Comparison of ENCODE assay signal across 8 mouse cellular contexts in genomic region chr17:48039232-48039866, GRCm38 (mm10). TPM values are rescaled to one million over a fixed set of nuclear protein-coding genes. Genes with fewer than 3 reads are reported as not detected.
A peak's percentile ranks its signal among the peaks of the same experiment; 100 is the strongest.
DNase-seq lines count a peak whose midpoint lies in the region; ATAC-seq and TF ChIP-seq lines count a peak whose summit lies in the region.
"Had no signal": no experiment of that assay in that cellular context is flagged by ENCODE, and none has a peak within 500 bp of the region (broad histone marks: within the 10 kb centered on the region; RNA-seq: fewer than 3 reads in every experiment).

No protein-coding gene starts in this region.

- H3K27ac ChIP-seq in embryonic fibroblast, embryonic 13.5 days (ENCODE audit: insufficient read depth, low read length): no peak overlapping the region
- no peak overlapping the region for H3K27ac ChIP-seq in heart, embryonic 14.5 days (replicated peaks in 1 of 2; ENCODE audit: control insufficient read depth in 1 of 2, insufficient read depth in 1 of 2, low read depth in 2 of 2, low read length in 2 of 2)
- peak overlapping the region; percentile 37 for H3K27ac ChIP-seq in kidney, embryonic 15.5 days
- peak overlapping the region; percentile 60 for H3K27ac ChIP-seq in small intestine, adult 2 months (ENCODE audit: insufficient read depth, low read depth, low read length)

- no peak overlapping the region for H3K4me3 ChIP-seq in embryonic fibroblast, embryonic 13.5 days (ENCODE audit: insufficient read depth, low read length)
- peak overlapping the region; percentile 1 to 27; a peak in 2 of 4 replicates for H3K4me3 ChIP-seq in heart, embryonic 14.5 days (ENCODE audit: control insufficient read depth in 1 of 2, insufficient read depth in 1 of 2, low read depth in 1 of 2, low read length in 2 of 2)
- H3K4me3 ChIP-seq in kidney, embryonic 15.5 days (replicated peaks): peak overlapping the region; percentile 21
- H3K4me3 ChIP-seq in small intestine, adult 2 months (ENCODE audit: low read depth, low read length): peak overlapping the region; percentile 16; the same call in 1 of the 2 replicates

- 15% methylated on average over 14 of the region's 14 CpGs for WGBS in heart, embryonic 14.5 days
- WGBS in kidney, embryonic 15.5 days: 8% methylated on average over 14 of the region's 14 CpGs
- 14% methylated on average over 14 of the region's 14 CpGs for WGBS in small intestine, adult 2 months

- peak overlapping the region; percentile 28; the same call in 1 of the 2 replicates for H3K9ac ChIP-seq in heart, embryonic 14.5 days (ENCODE audit: low read length)
- no peak overlapping the region for H3K9ac ChIP-seq in kidney, embryonic 15.5 days

- peak overlapping the region; percentile 52 for H3K4me2 ChIP-seq in heart, embryonic 14.5 days (ENCODE audit: low read length)
- H3K4me2 ChIP-seq in kidney, embryonic 15.5 days: peak overlapping the region; percentile 54

- TF ChIP-seq POLR2A in embryonic fibroblast, embryonic 13.5 days (IDR thresholded peaks at IDR 0.05; ENCODE audit: low read depth, low read length): 0 out of 2 replicates have a peak, but pooled peaks have one; percentile 43
- no peak for TF ChIP-seq POLR2A in small intestine, adult 2 months (IDR thresholded peaks at IDR 0.05; ENCODE audit: low read depth, low read length)

- DNase-seq in adrenal gland, adult 18-20 months (ENCODE audit: low spot score in 2 of 2): peak; percentile 52 to 67
- DNase-seq in lung, postnatal 25 days (ENCODE audit: low spot score): peak; percentile 84
- DNase-seq in cerebellum, adult 11 months: no peak

- H3K4me1 ChIP-seq in embryonic fibroblast, embryonic 13.5 days (ENCODE audit: control insufficient read depth, insufficient read depth, low read length): peaks cover 3% of the 10 kb centered on the region; the same call in 1 of the 2 replicates
- peaks cover 13 to 17% of the 10 kb centered on the region in 2 experiments for H3K4me1 ChIP-seq in heart, embryonic 14.5 days (ENCODE audit: control insufficient read depth in 2 of 2, insufficient read depth in 2 of 2, low read length in 2 of 2)
- H3K4me1 ChIP-seq in kidney, embryonic 15.5 days: peaks cover 28% of the 10 kb centered on the region
- H3K4me1 ChIP-seq in small intestine, adult 2 months (ENCODE audit: control insufficient read depth, insufficient read depth, insufficient read length, low read length): peaks cover 12% of the 10 kb centered on the region

- peak; percentile 77 for ATAC-seq in heart, embryonic 14.5 days (ENCODE audit: insufficient number of reproducible peaks, insufficient read depth, low FRiP score, low read depth)
- ATAC-seq in kidney, embryonic 15.5 days (replicated peaks; ENCODE audit: low FRiP score): peak; percentile 90

- H3K9me3 ChIP-seq in heart, embryonic 14.5 days (ENCODE audit: control insufficient read depth, low read length): no peaks in the 10 kb centered on the region
- no peaks in the 10 kb centered on the region for H3K9me3 ChIP-seq in kidney, embryonic 15.5 days (replicated peaks)

- H3K36me3 ChIP-seq in heart, embryonic 14.5 days (ENCODE audit: control insufficient read depth, insufficient read depth, low read length): no peaks in the 10 kb centered on the region
- no peaks in the 10 kb centered on the region for H3K36me3 ChIP-seq in kidney, embryonic 15.5 days
- no peaks in the 10 kb centered on the region for H3K36me3 ChIP-seq in small intestine, adult 2 months (ENCODE audit: control insufficient read depth, insufficient read depth, low read length)

- H3K27me3 ChIP-seq in heart, embryonic 14.5 days (ENCODE audit: control insufficient read depth, insufficient read depth, low read length): no peaks in the 10 kb centered on the region
- peaks cover 23% of the 10 kb centered on the region; the same call in 1 of the 2 replicates for H3K27me3 ChIP-seq in kidney, embryonic 15.5 days
- H3K27me3 ChIP-seq in small intestine, adult 2 months (ENCODE audit: control insufficient read depth, insufficient read depth, low read length): no peaks in the 10 kb centered on the region

- no peak for TF ChIP-seq CTCF in embryonic fibroblast, embryonic 13.5 days (IDR thresholded peaks at IDR 0.05; ENCODE audit: borderline replicate concordance, insufficient read depth, low read length)
- no peak for TF ChIP-seq CTCF in small intestine, adult 2 months (IDR thresholded peaks at IDR 0.05; ENCODE audit: extremely low read depth, insufficient read length, insufficient replicate concordance, low read depth, low read length)

RNA-seq across cellular contexts. Expression of gene 1700122O11Rik, which starts 1.3 kb away (rescaled TPM):
- total RNA-seq in adrenal gland, adult 18-20 months (2021): not detected
- polyA plus RNA-seq in embryonic fibroblast, embryonic 13.5 days (2011; ENCODE audit: insufficient read length, low read depth, missing spikeins): not detected in 2 replicates
- not detected in 2 replicates for polyA plus RNA-seq in heart, embryonic 14.5 days (2014; fragmentation: Nextera tagmentation; extraction: Ambion mirVana)
- not detected in 2 replicates for polyA plus RNA-seq in kidney, embryonic 15.5 days (2015; fragmentation: Nextera tagmentation; extraction: Ambion mirVana)
- not detected in 2 replicates for polyA plus RNA-seq in small intestine, adult 2 months (2012; rRNA removed)
- total RNA-seq: left cerebral cortex, postnatal 25 days had no signal

RNA-seq across cellular contexts. Expression of gene 1700067P10Rik, which starts 49.8 kb away (rescaled TPM):
- not detected for total RNA-seq in adrenal gland, adult 18-20 months (2021)
- not detected in 2 replicates for polyA plus RNA-seq in embryonic fibroblast, embryonic 13.5 days (2011; ENCODE audit: insufficient read length, low read depth, missing spikeins)
- not detected in 2 replicates for polyA plus RNA-seq in heart, embryonic 14.5 days (2014; fragmentation: Nextera tagmentation; extraction: Ambion mirVana)
- not detected in 2 replicates for polyA plus RNA-seq in kidney, embryonic 15.5 days (2015; fragmentation: Nextera tagmentation; extraction: Ambion mirVana)
- polyA plus RNA-seq in small intestine, adult 2 months (2012; rRNA removed): not detected in 2 replicates
- total RNA-seq: left cerebral cortex, postnatal 25 days had no signal

Comparison
In these comparisons a context has a peak if more than half of its experiments do, and no peak if none do; other contexts are left out.
1. H3K27ac ChIP-seq: peak in kidney, embryonic 15.5 days (single experiment) and small intestine, adult 2 months (single experiment); none in embryonic fibroblast, embryonic 13.5 days (single experiment) and heart, embryonic 14.5 days (0 of 2).